Mouse (Mus musculus) lung, postnatal 0 days (tissue): ENCODE results near the gene Itgb4.

Experiments
- CTCF ChIP-seq: IDR thresholded peaks from 2 replicates; pipeline ENCODE4 v1.5.1; 2016; ENCODE audit warnings: antibody characterized with exemption, mild to moderate bottlenecking
- EP300 ChIP-seq: IDR thresholded peaks from 2 replicates; pipeline ENCODE4 v1.6.1; 2016; ENCODE audit warnings: antibody characterized with exemption, mild to moderate bottlenecking, control low read depth

DNA sequence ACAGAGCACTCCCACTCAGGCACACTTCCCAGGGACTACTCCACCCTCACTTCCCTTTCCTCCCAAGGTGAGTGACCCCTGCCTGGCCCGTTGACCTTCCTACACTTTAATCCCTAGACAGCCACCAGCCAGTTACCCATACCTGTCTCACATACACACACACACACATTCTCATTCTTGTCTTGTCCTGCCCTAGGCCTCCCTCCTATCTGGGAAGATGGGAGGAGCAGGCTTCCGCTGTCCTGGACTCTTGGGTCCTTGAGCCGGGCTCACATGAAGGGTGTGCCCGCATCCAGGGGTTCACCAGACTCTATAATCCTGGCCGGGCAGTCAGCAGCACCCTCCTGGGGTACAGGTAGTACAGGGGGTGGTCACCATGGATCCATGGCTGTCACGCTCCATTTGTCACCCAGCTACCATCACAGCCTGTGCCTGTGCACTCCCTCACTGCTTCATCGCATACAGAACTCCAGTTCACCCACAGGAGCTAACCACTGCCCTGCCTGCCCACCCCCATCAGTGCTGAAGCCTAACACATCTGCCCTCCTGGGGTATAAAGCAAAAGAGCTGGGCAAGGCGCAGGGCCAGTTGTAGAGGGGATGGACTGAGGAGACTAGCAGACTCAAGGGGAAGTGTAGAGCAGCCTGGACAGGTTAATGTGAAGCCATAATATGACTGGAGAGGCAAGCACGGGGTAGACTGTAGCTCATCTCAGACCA is 31.4 kb downstream of the Itgb4 start:
- TF ChIP-seq EP300 (no peak), CTCF (no peak)
